Mouse (Mus musculus): Measurements from ENCODE around the gene Vmn1r27.

Gene Vmn1r27

GRCm38 (mm10) chr6:58218721-58219120 lies at the start of gene Vmn1r27:
Gene Vmn1r27, minus strand, starts transcription at chr6:58218821.
- CTCF ChIA-PET, result interaction anchor here (0.7 kb wide), 1 partner anchor 13 kb away, joined by 16 read pairs; no protein-coding TSS in a partner anchor

GRCm38 (mm10) chr6:58261737-58262136 lies 43.1 kb upstream of the Vmn1r27 start, which contains the start of gene Vmn1r28:
Gene Vmn1r28, plus strand, starts transcription at chr6:58262037.
- CTCF ChIA-PET, result no interaction called here

- CTCF ChIA-PET, result no interaction called here
Observed at GRCm38 (mm10) chr6:58216119-58216518, 2.5 kb downstream of the Vmn1r27 start.

All from spleen, embryonic (tissue).